Mouse (Mus musculus): ENCODE results near the gene Ceacam1. TPM values are rescaled to one million over a fixed set of nuclear protein-coding genes. Genes with fewer than 3 reads are reported as not detected.
"Not testable (repeated sequence)": the region's sequence is repeated elsewhere in the genome, so short reads cannot be mapped to it uniquely, and the experiment has no call there.

Ceacam1 gene
- polyA plus RNA-seq, 1 experiment from 2014 or later = 1.1 TPM

- no peak overlapping the region for H3K4me2 ChIP-seq (replicated peaks)
- H3K4me1 ChIP-seq = peaks cover 8% of the 10 kb centered on the region; the same call in 1 of the 2 replicates
- ATAC-seq (ENCODE audit: insufficient number of reproducible peaks, insufficient read depth, low FRiP score, low TSS enrichment) = no peak
- WGBS = 81% methylated on average over 2 of the region's 2 CpGs
- no peak overlapping the region for H3K9ac ChIP-seq
- H3K36me3 ChIP-seq = no peaks in the 10 kb centered on the region
- no peak overlapping the region for H3K27ac ChIP-seq
- no peak overlapping the region for H3K4me3 ChIP-seq
- H3K9me3 ChIP-seq = no peaks in the 10 kb centered on the region
- H3K27me3 ChIP-seq = no peaks in the 10 kb centered on the region
These were observed 40.7 kb downstream of the Ceacam1 start for GRCm38 (mm10) chr7:25436704-25437103.

- WGBS = 77% methylated on average over 6 of the region's 6 CpGs
- no peak overlapping the region for H3K4me2 ChIP-seq (replicated peaks)
- no peak overlapping the region for H3K4me3 ChIP-seq
- H3K36me3 ChIP-seq = no peaks in the 10 kb centered on the region
- H3K27ac ChIP-seq = no peak overlapping the region
- ATAC-seq (ENCODE audit: insufficient number of reproducible peaks, insufficient read depth, low FRiP score, low TSS enrichment) = no peak
- no peaks in the 10 kb centered on the region for H3K27me3 ChIP-seq
- H3K9ac ChIP-seq = no peak overlapping the region
- no peaks in the 10 kb centered on the region for H3K9me3 ChIP-seq
- H3K4me1 ChIP-seq = peaks cover 8% of the 10 kb centered on the region; the same call in 1 of the 2 replicates
These were observed 41.2 kb downstream of the Ceacam1 start for GRCm38 (mm10) chr7:25436226-25436625.

GRCm38 (mm10) chr7:25435546-25435851 is 41.9 kb downstream of the Ceacam1 start:
- WGBS = 76% methylated on average over 2 of the region's 2 CpGs
- Histone ChIP-seq H3K9me3 (no peaks in the 10 kb centered on the region), H3K4me1 (peaks cover 8% of the 10 kb centered on the region; the same call in 1 of the 2 replicates), H3K4me2 (replicated peaks) (no peak overlapping the region), H3K9ac (no peak overlapping the region), H3K27me3 (no peaks in the 10 kb centered on the region), H3K27ac (no peak overlapping the region), H3K36me3 (no peaks in the 10 kb centered on the region), H3K4me3 (no peak overlapping the region)
- ATAC-seq (ENCODE audit: insufficient number of reproducible peaks, insufficient read depth, low FRiP score, low TSS enrichment) = no peak

GRCm38 (mm10) chr7:25434654-25435545 is 42.5 kb downstream of the Ceacam1 start:
- H3K4me1 ChIP-seq = peaks cover 8% of the 10 kb centered on the region; the same call in 1 of the 2 replicates

GRCm38 (mm10) chr7:25433781-25434560 is 43.4 kb downstream of the Ceacam1 start:
- Histone ChIP-seq H3K4me2 (replicated peaks) (no peak overlapping the region), H3K36me3 (no peaks in the 10 kb centered on the region), H3K9ac (no peak overlapping the region), H3K27me3 (no peaks in the 10 kb centered on the region), H3K4me1 (peaks cover 8% of the 10 kb centered on the region; the same call in 1 of the 2 replicates), H3K27ac (no peak overlapping the region), H3K9me3 (no peaks in the 10 kb centered on the region), H3K4me3 (no peak overlapping the region)
- 86% methylated on average over 9 of the region's 9 CpGs for WGBS
- no peak for ATAC-seq (ENCODE audit: insufficient number of reproducible peaks, insufficient read depth, low FRiP score, low TSS enrichment)

More at GRCm38 (mm10) chr7:25434654-25435545, 42.5 kb downstream of the Ceacam1 start:
- H3K36me3 ChIP-seq = no peaks in the 10 kb centered on the region
- no peak overlapping the region for H3K4me3 ChIP-seq
- H3K9me3 ChIP-seq = no peaks in the 10 kb centered on the region
- no peaks in the 10 kb centered on the region for H3K27me3 ChIP-seq
- H3K27ac ChIP-seq = no peak overlapping the region
- 91% methylated on average over 10 of the region's 10 CpGs for WGBS
- ATAC-seq (ENCODE audit: insufficient number of reproducible peaks, insufficient read depth, low FRiP score, low TSS enrichment) = no peak
- no peak overlapping the region for H3K9ac ChIP-seq
- no peak overlapping the region for H3K4me2 ChIP-seq (replicated peaks)

GRCm38 (mm10) chr7:25433007-25433541 is 44.3 kb downstream of the Ceacam1 start:
- ATAC-seq (ENCODE audit: insufficient number of reproducible peaks, insufficient read depth, low FRiP score, low TSS enrichment) = no peak
- no peaks in the 10 kb centered on the region for H3K27me3 ChIP-seq
- H3K4me1 ChIP-seq = peaks cover 8% of the 10 kb centered on the region; the same call in 1 of the 2 replicates
- no peaks in the 10 kb centered on the region for H3K9me3 ChIP-seq
- 9% methylated on average over 5 of the region's 5 CpGs for WGBS
- no peak overlapping the region for H3K4me2 ChIP-seq (replicated peaks)
- H3K9ac ChIP-seq = no peak overlapping the region
- no peak overlapping the region for H3K27ac ChIP-seq
- H3K36me3 ChIP-seq = no peaks in the 10 kb centered on the region
- no peak overlapping the region for H3K4me3 ChIP-seq

- WGBS = 87% methylated on average over 6 of the region's 6 CpGs
- Histone ChIP-seq H3K4me2 (replicated peaks) (no peak overlapping the region), H3K36me3 (no peaks in the 10 kb centered on the region), H3K4me1 (peaks cover 8% of the 10 kb centered on the region; the same call in 1 of the 2 replicates), H3K9me3 (no peaks in the 10 kb centered on the region), H3K4me3 (no peak overlapping the region), H3K9ac (no peak overlapping the region), H3K27ac (no peak overlapping the region), H3K27me3 (no peaks in the 10 kb centered on the region)
- no peak for ATAC-seq (ENCODE audit: insufficient number of reproducible peaks, insufficient read depth, low FRiP score, low TSS enrichment)
These were observed 45.0 kb downstream of the Ceacam1 start for GRCm38 (mm10) chr7:25432381-25432780.

- Histone ChIP-seq H3K27me3 (no peaks in the 10 kb centered on the region), H3K27ac (no peak overlapping the region), H3K4me1 (peaks cover 5% of the 10 kb centered on the region; the same call in 1 of the 2 replicates), H3K9ac (no peak overlapping the region), H3K9me3 (no peaks in the 10 kb centered on the region), H3K4me2 (replicated peaks) (no peak overlapping the region), H3K36me3 (no peaks in the 10 kb centered on the region), H3K4me3 (no peak overlapping the region)
- WGBS = 78% methylated on average over 4 of the region's 4 CpGs
- ATAC-seq (ENCODE audit: insufficient number of reproducible peaks, insufficient read depth, low FRiP score, low TSS enrichment) = no peak
These were observed 47.3 kb downstream of the Ceacam1 start for GRCm38 (mm10) chr7:25429886-25430784.

- H3K4me3 ChIP-seq = no peak overlapping the region
- no peaks in the 10 kb centered on the region for H3K36me3 ChIP-seq
- H3K27me3 ChIP-seq = no peaks in the 10 kb centered on the region
- WGBS = 90% methylated on average over 3 of the region's 3 CpGs
- peaks cover 2% of the 10 kb centered on the region; the same call in 1 of the 2 replicates for H3K4me1 ChIP-seq
- H3K27ac ChIP-seq = no peak overlapping the region
- H3K9ac ChIP-seq = no peak overlapping the region
- no peak overlapping the region for H3K4me2 ChIP-seq (replicated peaks)
- H3K9me3 ChIP-seq = no peaks in the 10 kb centered on the region
- ATAC-seq (ENCODE audit: insufficient number of reproducible peaks, insufficient read depth, low FRiP score, low TSS enrichment) = no peak
These were observed 49.1 kb downstream of the Ceacam1 start for GRCm38 (mm10) chr7:25428321-25428720.

GRCm38 (mm10) chr7:25427144-25427543 is 50.3 kb downstream of the Ceacam1 start:
- no peaks in the 10 kb centered on the region for H3K9me3 ChIP-seq
- no peaks in the 10 kb centered on the region for H3K36me3 ChIP-seq
- no peak overlapping the region for H3K9ac ChIP-seq
- no peak overlapping the region for H3K4me2 ChIP-seq (replicated peaks)
- no peak overlapping the region for H3K4me3 ChIP-seq
- no peak for ATAC-seq (ENCODE audit: insufficient number of reproducible peaks, insufficient read depth, low FRiP score, low TSS enrichment)
- peaks cover 7% of the 10 kb centered on the region for H3K27me3 ChIP-seq
- WGBS = 78% methylated on average over 5 of the region's 5 CpGs
- no peak overlapping the region for H3K27ac ChIP-seq
- H3K4me1 ChIP-seq = 0 out of 2 replicates have a peak, but pooled peaks cover 5% of the 10 kb centered on the region

- not testable (repeated sequence) for H3K9ac ChIP-seq; H3K9me3 ChIP-seq; H3K4me2 ChIP-seq (replicated peaks); ATAC-seq (ENCODE audit: insufficient number of reproducible peaks, insufficient read depth, low FRiP score, low TSS enrichment); H3K36me3 ChIP-seq; H3K4me1 ChIP-seq; H3K4me3 ChIP-seq; H3K27ac ChIP-seq
- H3K27me3 ChIP-seq = peaks cover 13% of the 10 kb centered on the region
- WGBS = 91% methylated on average over 4 of the region's 4 CpGs
These were observed 51.0 kb downstream of the Ceacam1 start for GRCm38 (mm10) chr7:25426380-25426779.
